Mouse (Mus musculus) kidney, postnatal 4 days (tissue): ENCODE measurements around the gene Cpm.
"Not testable (repeated sequence)": the region's sequence is repeated elsewhere in the genome, so short reads cannot be mapped to it uniquely, and the experiment has no call there.

Experiments
- DNase-seq, 2 experiments: peaks; one replicate each; pipeline ENCODE4 v3.0.0; 2021; ENCODE audit warnings: mixed read lengths in 2 of 2

Cpm gene

GRCm38 (mm10) chr10:117707114-117707838, 78.0 kb downstream of the Cpm start:
- DNase-seq = no peak

GRCm38 (mm10) chr10:117708376-117708775, 79.1 kb downstream of the Cpm start:
- DNase-seq = no peak

GRCm38 (mm10) chr10:117708856-117709255, 79.6 kb downstream of the Cpm start:
- DNase-seq = no peak

GRCm38 (mm10) chr10:117709326-117709830, 80.1 kb downstream of the Cpm start:
- DNase-seq = no peak

- peak; percentile 81 to 87 for DNase-seq
These were observed 80.8 kb downstream of the Cpm start for GRCm38 (mm10) chr10:117709930-117710603.

GRCm38 (mm10) chr10:117710604-117711141, 81.4 kb downstream of the Cpm start, which contains the start of gene Mdm2:
Gene Mdm2 (minus strand): TSS chr10:117710758.
- peak; percentile 99 for DNase-seq

- peak in 1 of 2 experiments; percentile 34 for DNase-seq
These were observed 82.1 kb downstream of the Cpm start for GRCm38 (mm10) chr10:117711408-117711807.

- DNase-seq = no peak
These were observed 83.0 kb downstream of the Cpm start for GRCm38 (mm10) chr10:117712191-117712754.

GRCm38 (mm10) chr10:117712871-117713270, 83.6 kb downstream of the Cpm start:
- no peak for DNase-seq

GRCm38 (mm10) chr10:117713466-117713865, 84.2 kb downstream of the Cpm start:
- no peak for DNase-seq

- DNase-seq = no peak
These were observed 84.8 kb downstream of the Cpm start for GRCm38 (mm10) chr10:117714048-117714545.

- DNase-seq = no peak
These were observed 85.7 kb downstream of the Cpm start for GRCm38 (mm10) chr10:117714928-117715500.

- not testable (repeated sequence) for DNase-seq
These were observed 86.4 kb downstream of the Cpm start for GRCm38 (mm10) chr10:117715654-117716053.

GRCm38 (mm10) chr10:117716686-117717085, 87.4 kb downstream of the Cpm start:
- DNase-seq = no peak

- peak; percentile 69 to 83 for DNase-seq
These were observed 88.3 kb downstream of the Cpm start for GRCm38 (mm10) chr10:117717583-117717982.

- peak; percentile 56 to 71 for DNase-seq
These were observed 89.1 kb downstream of the Cpm start for GRCm38 (mm10) chr10:117718161-117719119.

- DNase-seq = no peak
These were observed 94.9 kb downstream of the Cpm start for GRCm38 (mm10) chr10:117724136-117724718.

- DNase-seq = no peak
These were observed 95.6 kb downstream of the Cpm start for GRCm38 (mm10) chr10:117724804-117725361.

- DNase-seq = no peak
These were observed 96.4 kb downstream of the Cpm start for GRCm38 (mm10) chr10:117725671-117726070.

- no peak for DNase-seq
These were observed 97.0 kb downstream of the Cpm start for GRCm38 (mm10) chr10:117726350-117726749.

- DNase-seq = no peak
These were observed 97.6 kb downstream of the Cpm start for GRCm38 (mm10) chr10:117726888-117727385.
